Mouse (Mus musculus): Measurements from ENCODE around the gene Kazn. TPM values are rescaled to one million over a fixed set of nuclear protein-coding genes. Genes with fewer than 3 reads are reported as not detected.
A peak's percentile ranks its signal among the peaks of the same experiment; 100 is the strongest.

Kazn gene
- polyA plus RNA-seq, 1 experiment, result 80.2 TPM

GRCm38 (mm10) chr4:142228821-142229575, 10.2 kb downstream of the Kazn start:
- 0 out of 2 replicates have a peak, but pooled peaks cover 3% of the 10 kb centered on the region for H3K36me3 ChIP-seq (ENCODE audit: control insufficient read depth, insufficient read depth, low read length, poor library complexity, severe bottlenecking)
- TF ChIP-seq POLR2A (IDR thresholded peaks at IDR 0.05; ENCODE audit: insufficient read depth, low read length) (no peak), EP300 (IDR thresholded peaks at IDR 0.05; ENCODE audit: insufficient read depth, low read depth, low read length) (peak; percentile 85)
- no peaks in the 10 kb centered on the region for H3K27me3 ChIP-seq (ENCODE audit: control insufficient read depth, insufficient read depth, low read length, poor library complexity, severe bottlenecking)
- no peaks in the 10 kb centered on the region for H3K9me3 ChIP-seq (replicated peaks; ENCODE audit: control insufficient read depth, insufficient read depth, low read length, poor library complexity, severe bottlenecking)
- peak overlapping the region; percentile 76 for H3K27ac ChIP-seq (ENCODE audit: insufficient read depth, low read length)
- peaks cover 27% of the 10 kb centered on the region for H3K4me1 ChIP-seq (ENCODE audit: control insufficient read depth, insufficient read depth, low read length)
- H3K4me3 ChIP-seq (ENCODE audit: low read depth, low read length), result peak overlapping the region; percentile 7; the same call in 1 of the 2 replicates
- H3K9ac ChIP-seq (ENCODE audit: low read depth, poor library complexity, severe bottlenecking), result no peak overlapping the region

DNA sequence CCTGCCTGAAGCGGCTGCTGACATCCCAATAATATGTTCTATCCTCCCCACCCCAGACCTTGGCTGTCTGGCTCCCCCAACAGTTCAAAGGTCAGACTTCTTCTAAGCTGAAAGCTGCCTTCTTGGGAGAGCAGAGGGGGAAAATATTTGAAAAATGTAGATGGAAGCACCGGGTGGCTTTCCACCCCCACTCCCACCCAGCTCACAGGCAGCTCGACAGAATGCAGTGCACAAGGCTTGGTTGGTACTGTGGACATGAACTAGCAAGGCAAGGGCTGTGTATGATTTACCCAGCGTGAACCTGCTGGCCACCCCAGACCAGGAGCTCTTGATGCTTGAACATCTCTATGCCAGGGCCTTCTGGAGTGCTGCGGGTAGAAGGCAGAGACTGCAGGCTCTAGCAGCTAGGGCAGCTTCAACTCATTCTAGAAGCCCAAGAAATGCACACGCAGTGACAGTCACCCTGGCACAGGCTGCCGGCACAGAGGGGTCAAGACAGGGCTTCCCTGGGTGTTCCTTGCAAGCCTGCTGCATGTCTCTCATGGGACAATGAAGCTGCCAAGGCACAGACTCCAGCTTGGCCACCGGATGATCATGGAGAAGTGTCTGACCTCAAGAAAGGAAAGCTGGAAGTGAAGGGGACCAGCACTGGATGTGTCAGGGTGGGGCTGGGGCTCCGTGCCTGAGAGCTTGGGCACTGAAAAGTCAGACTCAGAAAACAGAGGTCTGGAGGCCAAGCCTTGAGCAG, 15.1 kb downstream of the Kazn start:
- H3K9me3 ChIP-seq (replicated peaks; ENCODE audit: control insufficient read depth, insufficient read depth, low read length, poor library complexity, severe bottlenecking), result no peaks in the 10 kb centered on the region
- no peak overlapping the region for H3K27ac ChIP-seq (ENCODE audit: insufficient read depth, low read length)
- no peaks in the 10 kb centered on the region for H3K27me3 ChIP-seq (ENCODE audit: control insufficient read depth, insufficient read depth, low read length, poor library complexity, severe bottlenecking)
- TF ChIP-seq POLR2A (IDR thresholded peaks at IDR 0.05; ENCODE audit: insufficient read depth, low read length) (no peak), CTCF (IDR thresholded peaks at IDR 0.05; ENCODE audit: low read depth, low read length) (no peak), EP300 (IDR thresholded peaks at IDR 0.05; ENCODE audit: insufficient read depth, low read depth, low read length) (no peak)
- H3K9ac ChIP-seq (ENCODE audit: low read depth, poor library complexity, severe bottlenecking), result no peak overlapping the region
- H3K4me3 ChIP-seq (ENCODE audit: low read depth, low read length), result no peak overlapping the region
- H3K36me3 ChIP-seq (ENCODE audit: control insufficient read depth, insufficient read depth, low read length, poor library complexity, severe bottlenecking), result no peaks in the 10 kb centered on the region
- peaks cover 24% of the 10 kb centered on the region for H3K4me1 ChIP-seq (ENCODE audit: control insufficient read depth, insufficient read depth, low read length)

- TF ChIP-seq POLR2A (IDR thresholded peaks at IDR 0.05; ENCODE audit: insufficient read depth, low read length), result no peak
- TF ChIP-seq EP300 (IDR thresholded peaks at IDR 0.05; ENCODE audit: insufficient read depth, low read depth, low read length), result no peak
- TF ChIP-seq CTCF (IDR thresholded peaks at IDR 0.05; ENCODE audit: low read depth, low read length), result no peak
- Histone ChIP-seq H3K27me3 (ENCODE audit: control insufficient read depth, insufficient read depth, low read length, poor library complexity, severe bottlenecking) (no peaks in the 10 kb centered on the region), H3K4me1 (ENCODE audit: control insufficient read depth, insufficient read depth, low read length) (peaks cover 26% of the 10 kb centered on the region), H3K4me3 (ENCODE audit: low read depth, low read length) (no peak overlapping the region), H3K36me3 (ENCODE audit: control insufficient read depth, insufficient read depth, low read length, poor library complexity, severe bottlenecking) (no peaks in the 10 kb centered on the region), H3K9me3 (replicated peaks; ENCODE audit: control insufficient read depth, insufficient read depth, low read length, poor library complexity, severe bottlenecking) (no peaks in the 10 kb centered on the region), H3K27ac (ENCODE audit: insufficient read depth, low read length) (no peak overlapping the region), H3K9ac (ENCODE audit: low read depth, poor library complexity, severe bottlenecking) (no peak overlapping the region)
Observed at GRCm38 (mm10) chr4:142222385-142222784, 16.8 kb downstream of the Kazn start.

GRCm38 (mm10) chr4:142221757-142222072, 17.5 kb downstream of the Kazn start:
- Histone ChIP-seq H3K4me1 (ENCODE audit: control insufficient read depth, insufficient read depth, low read length) (peaks cover 32% of the 10 kb centered on the region), H3K27me3 (ENCODE audit: control insufficient read depth, insufficient read depth, low read length, poor library complexity, severe bottlenecking) (no peaks in the 10 kb centered on the region), H3K9me3 (replicated peaks; ENCODE audit: control insufficient read depth, insufficient read depth, low read length, poor library complexity, severe bottlenecking) (no peaks in the 10 kb centered on the region), H3K27ac (ENCODE audit: insufficient read depth, low read length) (no peak overlapping the region), H3K9ac (ENCODE audit: low read depth, poor library complexity, severe bottlenecking) (no peak overlapping the region), H3K36me3 (ENCODE audit: control insufficient read depth, insufficient read depth, low read length, poor library complexity, severe bottlenecking) (no peaks in the 10 kb centered on the region), H3K4me3 (ENCODE audit: low read depth, low read length) (no peak overlapping the region)
- TF ChIP-seq CTCF (IDR thresholded peaks at IDR 0.05; ENCODE audit: low read depth, low read length), result no peak
- no peak for TF ChIP-seq POLR2A (IDR thresholded peaks at IDR 0.05; ENCODE audit: insufficient read depth, low read length)
- TF ChIP-seq EP300 (IDR thresholded peaks at IDR 0.05; ENCODE audit: insufficient read depth, low read depth, low read length), result no peak

DNA sequence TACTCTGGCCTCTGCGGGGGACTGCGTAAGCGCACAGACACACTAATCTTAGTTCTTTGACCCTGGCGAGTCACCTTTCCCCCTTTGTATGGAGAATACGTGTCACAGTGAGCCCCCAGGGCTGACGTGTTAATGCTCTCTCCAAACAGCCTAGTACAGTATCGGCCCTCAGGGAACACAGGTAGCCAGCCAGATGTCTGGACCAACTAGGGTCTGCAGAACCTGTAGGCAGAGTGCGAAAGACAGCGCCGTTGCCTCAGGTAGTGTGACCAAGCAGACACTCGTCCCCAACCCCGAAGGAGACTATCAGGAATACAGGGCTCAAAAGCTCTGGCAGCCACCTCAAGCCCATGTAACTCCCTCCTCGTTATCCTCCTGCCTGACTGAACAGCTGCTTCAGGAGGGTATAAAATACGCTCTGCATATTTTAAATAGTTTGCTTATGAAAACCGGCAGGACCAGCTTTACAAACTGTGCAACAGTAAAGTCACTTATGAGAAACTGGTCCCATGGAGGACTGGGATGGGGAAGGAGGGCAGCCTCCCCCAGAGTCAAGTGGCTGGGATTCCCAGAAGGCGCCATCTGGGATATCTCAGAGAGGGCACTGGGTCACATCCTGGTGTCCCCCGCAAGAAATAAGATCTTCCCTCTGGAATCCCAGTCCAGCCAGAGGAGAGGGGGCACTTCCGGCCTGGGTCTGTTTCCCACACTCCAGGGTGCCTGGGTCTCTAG, 18.0 kb downstream of the Kazn start:
- Histone ChIP-seq H3K36me3 (ENCODE audit: control insufficient read depth, insufficient read depth, low read length, poor library complexity, severe bottlenecking) (no peaks in the 10 kb centered on the region), H3K4me3 (ENCODE audit: low read depth, low read length) (no peak overlapping the region), H3K9ac (ENCODE audit: low read depth, poor library complexity, severe bottlenecking) (no peak overlapping the region), H3K27me3 (ENCODE audit: control insufficient read depth, insufficient read depth, low read length, poor library complexity, severe bottlenecking) (no peaks in the 10 kb centered on the region), H3K9me3 (replicated peaks; ENCODE audit: control insufficient read depth, insufficient read depth, low read length, poor library complexity, severe bottlenecking) (no peaks in the 10 kb centered on the region), H3K4me1 (ENCODE audit: control insufficient read depth, insufficient read depth, low read length) (peaks cover 31% of the 10 kb centered on the region), H3K27ac (ENCODE audit: insufficient read depth, low read length) (no peak overlapping the region)
- TF ChIP-seq EP300 (IDR thresholded peaks at IDR 0.05; ENCODE audit: insufficient read depth, low read depth, low read length), result no peak
- no peak for TF ChIP-seq CTCF (IDR thresholded peaks at IDR 0.05; ENCODE audit: low read depth, low read length)
- TF ChIP-seq POLR2A (IDR thresholded peaks at IDR 0.05; ENCODE audit: insufficient read depth, low read length), result no peak

Data from ES-Bruce4 (cell line).